Mouse (Mus musculus): ENCODE results near the gene H2-K1. TPM values are rescaled to one million over a fixed set of nuclear protein-coding genes. Genes with fewer than 3 reads are reported as not detected.

H2-K1 gene
- polyA plus RNA-seq, 1 experiment, result 5,070 TPM

DNA sequence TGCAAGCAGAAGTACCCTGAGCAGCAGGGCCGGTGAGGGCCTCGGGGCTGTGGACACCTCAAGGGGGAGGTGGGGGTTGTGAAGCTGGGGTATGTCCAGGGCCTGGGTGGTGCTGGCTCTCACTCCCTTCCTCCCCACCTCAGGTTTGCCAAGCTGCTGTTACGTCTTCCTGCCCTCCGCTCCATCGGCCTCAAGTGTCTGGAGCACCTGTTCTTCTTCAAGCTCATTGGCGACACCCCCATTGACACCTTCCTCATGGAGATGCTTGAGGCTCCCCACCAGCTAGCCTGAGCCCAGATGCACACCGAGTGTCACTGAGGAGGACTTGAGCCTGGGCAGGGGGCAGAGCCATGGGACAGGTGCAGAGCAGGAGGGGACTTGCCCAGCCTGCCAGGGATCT is 37.1 kb upstream of the H2-K1 start:
- peaks cover 31% of the 10 kb centered on the region for H3K36me3 ChIP-seq (ENCODE audit: control insufficient read depth, insufficient read depth, low read length)
- H3K27ac ChIP-seq (ENCODE audit: insufficient read depth, low read length), result no peak overlapping the region
- no peak overlapping the region for H3K4me3 ChIP-seq (ENCODE audit: extremely low read depth, insufficient read depth, insufficient read length)
- TF ChIP-seq CTCF (IDR thresholded peaks at IDR 0.05; ENCODE audit: extremely low read depth, insufficient read depth, insufficient read length, insufficient replicate concordance) (no peak), POLR2A (IDR thresholded peaks at IDR 0.05; ENCODE audit: low read depth, low read length) (no peak)
- no peak for DNase-seq (ENCODE audit: low read depth in 1 of 2, low spot score in 2 of 2)
- 95% methylated on average over 7 of the region's 7 CpGs for whole genome bisulfite sequencing
- H3K4me1 ChIP-seq (ENCODE audit: control insufficient read depth, insufficient read depth, insufficient read length), result peaks cover 3% of the 10 kb centered on the region; the same call in 1 of the 2 replicates
- H3K27me3 ChIP-seq (ENCODE audit: control insufficient read depth, insufficient read depth, low read length), result peaks cover 6% of the 10 kb centered on the region; the same call in 1 of the 2 replicates

- Histone ChIP-seq H3K27me3 (ENCODE audit: control insufficient read depth, insufficient read depth, low read length) (peaks cover 6% of the 10 kb centered on the region; the same call in 1 of the 2 replicates), H3K4me1 (ENCODE audit: control insufficient read depth, insufficient read depth, insufficient read length) (peaks cover 3% of the 10 kb centered on the region; the same call in 1 of the 2 replicates), H3K4me3 (ENCODE audit: extremely low read depth, insufficient read depth, insufficient read length) (no peak overlapping the region), H3K36me3 (ENCODE audit: control insufficient read depth, insufficient read depth, low read length) (peaks cover 31% of the 10 kb centered on the region), H3K27ac (ENCODE audit: insufficient read depth, low read length) (no peak overlapping the region)
- TF ChIP-seq CTCF (IDR thresholded peaks at IDR 0.05; ENCODE audit: extremely low read depth, insufficient read depth, insufficient read length, insufficient replicate concordance), result no peak
- no peak for DNase-seq (ENCODE audit: low read depth in 1 of 2, low spot score in 2 of 2)
- 94% methylated on average over 10 of the region's 10 CpGs for WGBS
These were observed 36.5 kb upstream of the H2-K1 start for GRCm38 (mm10) chr17:34036647-34037046.

- DNase-seq (ENCODE audit: low read depth in 1 of 2, low spot score in 2 of 2), result no peak
- peaks cover 9% of the 10 kb centered on the region; the same call in 1 of the 2 replicates for H3K4me1 ChIP-seq (ENCODE audit: control insufficient read depth, insufficient read depth, insufficient read length)
- TF ChIP-seq CTCF (IDR thresholded peaks at IDR 0.05; ENCODE audit: extremely low read depth, insufficient read depth, insufficient read length, insufficient replicate concordance), result no peak
- no peak for TF ChIP-seq POLR2A (IDR thresholded peaks at IDR 0.05; ENCODE audit: low read depth, low read length)
- H3K4me3 ChIP-seq (ENCODE audit: extremely low read depth, insufficient read depth, insufficient read length), result no peak overlapping the region
- H3K36me3 ChIP-seq (ENCODE audit: control insufficient read depth, insufficient read depth, low read length), result peaks cover 31% of the 10 kb centered on the region
- 95% methylated on average over 9 of the region's 9 CpGs for WGBS
- no peak overlapping the region for H3K27ac ChIP-seq (ENCODE audit: insufficient read depth, low read length)
- H3K27me3 ChIP-seq (ENCODE audit: control insufficient read depth, insufficient read depth, low read length), result peaks cover 6% of the 10 kb centered on the region; the same call in 1 of the 2 replicates
These were observed 35.4 kb upstream of the H2-K1 start for GRCm38 (mm10) chr17:34035517-34035916.

DNA sequence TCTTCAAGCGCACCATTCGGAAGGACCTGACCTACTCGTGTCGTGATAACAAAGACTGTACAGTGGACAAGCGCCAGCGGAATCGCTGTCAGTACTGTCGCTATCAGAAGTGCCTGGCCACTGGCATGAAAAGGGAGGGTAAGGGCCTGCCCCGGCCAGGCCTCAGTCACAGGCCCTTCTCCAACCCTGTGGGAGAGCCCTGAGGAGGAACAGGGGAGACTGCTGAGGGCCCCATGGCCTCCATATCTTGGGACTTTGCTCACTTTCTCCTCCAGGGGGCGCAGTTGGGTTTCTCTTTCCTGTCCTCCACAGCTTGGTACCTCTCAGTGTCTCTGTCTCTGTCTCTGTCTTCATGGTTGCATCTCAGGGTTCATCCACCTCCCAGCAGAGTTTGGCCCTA is 33.9 kb upstream of the H2-K1 start:
- Histone ChIP-seq H3K4me3 (ENCODE audit: extremely low read depth, insufficient read depth, insufficient read length) (no peak overlapping the region), H3K27me3 (ENCODE audit: control insufficient read depth, insufficient read depth, low read length) (no peaks in the 10 kb centered on the region), H3K27ac (ENCODE audit: insufficient read depth, low read length) (no peak overlapping the region), H3K36me3 (ENCODE audit: control insufficient read depth, insufficient read depth, low read length) (peaks cover 40% of the 10 kb centered on the region), H3K4me1 (ENCODE audit: control insufficient read depth, insufficient read depth, insufficient read length) (peaks cover 10% of the 10 kb centered on the region; the same call in 1 of the 2 replicates)
- DNase-seq (ENCODE audit: low read depth in 1 of 2, low spot score in 2 of 2), result peak; percentile 58 to 68
- peak; percentile 63; the same call in 1 of the 2 replicates for TF ChIP-seq CTCF (IDR thresholded peaks at IDR 0.05; ENCODE audit: extremely low read depth, insufficient read depth, insufficient read length, insufficient replicate concordance)
- no peak for TF ChIP-seq POLR2A (IDR thresholded peaks at IDR 0.05; ENCODE audit: low read depth, low read length)
- WGBS, result 82% methylated on average over 10 of the region's 10 CpGs

- Histone ChIP-seq H3K4me1 (ENCODE audit: control insufficient read depth, insufficient read depth, insufficient read length) (peaks cover 10% of the 10 kb centered on the region; the same call in 1 of the 2 replicates), H3K36me3 (ENCODE audit: control insufficient read depth, insufficient read depth, low read length) (peaks cover 45% of the 10 kb centered on the region), H3K27me3 (ENCODE audit: control insufficient read depth, insufficient read depth, low read length) (no peaks in the 10 kb centered on the region), H3K27ac (ENCODE audit: insufficient read depth, low read length) (peak overlapping the region; percentile 94), H3K4me3 (ENCODE audit: extremely low read depth, insufficient read depth, insufficient read length) (no peak overlapping the region)
- WGBS, result 78% methylated on average over 9 of the region's 9 CpGs
- TF ChIP-seq CTCF (IDR thresholded peaks at IDR 0.05; ENCODE audit: extremely low read depth, insufficient read depth, insufficient read length, insufficient replicate concordance) (no peak), POLR2A (IDR thresholded peaks at IDR 0.05; ENCODE audit: low read depth, low read length) (no peak)
- DNase-seq (ENCODE audit: low read depth in 1 of 2, low spot score in 2 of 2), result peak in 1 of 2 experiments; percentile 16
These were observed 33.3 kb upstream of the H2-K1 start for GRCm38 (mm10) chr17:34033441-34033840.

GRCm38 (mm10) chr17:34032806-34033205 is 32.7 kb upstream of the H2-K1 start:
- Histone ChIP-seq H3K27me3 (ENCODE audit: control insufficient read depth, insufficient read depth, low read length) (no peaks in the 10 kb centered on the region), H3K27ac (ENCODE audit: insufficient read depth, low read length) (peak overlapping the region; percentile 94), H3K4me3 (ENCODE audit: extremely low read depth, insufficient read depth, insufficient read length) (peak overlapping the region; percentile 91), H3K36me3 (ENCODE audit: control insufficient read depth, insufficient read depth, low read length) (peaks cover 41% of the 10 kb centered on the region), H3K4me1 (ENCODE audit: control insufficient read depth, insufficient read depth, insufficient read length) (peaks cover 14% of the 10 kb centered on the region; the same call in 1 of the 2 replicates)
- TF ChIP-seq CTCF (IDR thresholded peaks at IDR 0.05; ENCODE audit: extremely low read depth, insufficient read depth, insufficient read length, insufficient replicate concordance), result no peak
- no peak for TF ChIP-seq POLR2A (IDR thresholded peaks at IDR 0.05; ENCODE audit: low read depth, low read length)
- WGBS, result 10% methylated on average over 9 of the region's 9 CpGs
- peak in 1 of 2 experiments; percentile 34 for DNase-seq (ENCODE audit: low read depth in 1 of 2, low spot score in 2 of 2)

GRCm38 (mm10) chr17:34032174-34032632 is 32.1 kb upstream of the H2-K1 start:
- H3K27me3 ChIP-seq (ENCODE audit: control insufficient read depth, insufficient read depth, low read length), result no peaks in the 10 kb centered on the region
- H3K27ac ChIP-seq (ENCODE audit: insufficient read depth, low read length), result peak overlapping the region; percentile 94
- H3K36me3 ChIP-seq (ENCODE audit: control insufficient read depth, insufficient read depth, low read length), result peaks cover 35% of the 10 kb centered on the region
- WGBS, result 1% methylated on average over 47 of the region's 48 CpGs
- peak overlapping the region; percentile 91 for H3K4me3 ChIP-seq (ENCODE audit: extremely low read depth, insufficient read depth, insufficient read length)
- DNase-seq (ENCODE audit: low read depth in 1 of 2, low spot score in 2 of 2), result peak in 1 of 2 experiments; percentile 71
- peaks cover 14% of the 10 kb centered on the region; the same call in 1 of the 2 replicates for H3K4me1 ChIP-seq (ENCODE audit: control insufficient read depth, insufficient read depth, insufficient read length)
- TF ChIP-seq POLR2A (IDR thresholded peaks at IDR 0.05; ENCODE audit: low read depth, low read length) (no peak), CTCF (IDR thresholded peaks at IDR 0.05; ENCODE audit: extremely low read depth, insufficient read depth, insufficient read length, insufficient replicate concordance) (no peak)

Data from spleen, adult 2 months (tissue).